Mouse (Mus musculus) neural tube, embryonic 12.5 days (tissue): Measurements from ENCODE around the gene Stac3. TPM values are rescaled to one million over a fixed set of nuclear protein-coding genes. Genes with fewer than 3 reads are reported as not detected.

Source experiments
- ATAC-seq: fragments of 200-750 bp; cut with Nextera tagmentation; 2 replicates; pipeline ENCODE4 v1.8.0; 2017; ENCODE audit warnings: low read depth, mild to moderate bottlenecking, moderate TSS enrichment, moderate library complexity; ENCODE audit not compliant: low FRiP score
- H3K27ac ChIP-seq: fragments of 300-500 bp; sonication (generic); 2 replicates; pipeline ENCODE4 v1.5.1; 2016
- H3K27me3 ChIP-seq: fragments of 300-500 bp; sonication (generic); replicated peaks from 2 replicates; pipeline ENCODE4 v1.6.1; 2016; ENCODE audit warnings: mild to moderate bottlenecking
- H3K36me3 ChIP-seq: fragments of 300-500 bp; sonication (generic); 2 replicates; pipeline ENCODE4 v1.6.1; 2016; ENCODE audit warnings: mild to moderate bottlenecking
- H3K4me1 ChIP-seq: fragments of 300-500 bp; sonication (generic); 2 replicates; pipeline ENCODE4 v1.6.1; 2016
- H3K4me2 ChIP-seq: fragments of 300-500 bp; sonication (generic); replicated peaks from 2 replicates; pipeline ENCODE4 v1.6.1; 2016; ENCODE audit warnings: mild to moderate bottlenecking
- H3K4me3 ChIP-seq: fragments of 300-500 bp; sonication (generic); 2 replicates; pipeline ENCODE4 v1.5.1; 2016
- H3K9ac ChIP-seq: fragments of 300-500 bp; sonication (generic); 2 replicates; pipeline ENCODE4 v1.6.1; 2016; ENCODE audit warnings: mild to moderate bottlenecking
- H3K9me3 ChIP-seq: fragments of 300-500 bp; sonication (generic); 2 replicates; pipeline ENCODE4 v1.6.1; 2016; ENCODE audit warnings: mild to moderate bottlenecking
- WGBS: fragments of 180-500 bp; shearing (Covaris S2); methylation state at CpG from one replicate; pipeline ENCODE4 v1.1.7; 2016; 5-methylcytosine and 5-hydroxymethylcytosine counted together
- polyA plus RNA-seq: library from polyadenylated mRNA; unstranded; fragments of >200 nt; fragmentation: Nextera tagmentation; extraction: Ambion mirVana; gene quantifications from 2 replicates; pipeline ENCODE4 v1.2.1, GENCODE M21; 2016

Stac3 gene
- polyA plus RNA-seq, 1 experiment from 2014 or later: 4.3 TPM

- Histone ChIP-seq H3K27ac (no peak overlapping the region), H3K9ac (no peak overlapping the region)
- no peak for ATAC-seq
These were observed 12.6 kb upstream of the Stac3 start for GRCm38 (mm10) chr10:127488856-127489255.

GRCm38 (mm10) chr10:127490160-127491127 lies 11.0 kb upstream of the Stac3 start:
- H3K27ac ChIP-seq: no peak overlapping the region; the same call in 1 of the 2 replicates

More at GRCm38 (mm10) chr10:127488856-127489255, 12.6 kb upstream of the Stac3 start:
- WGBS: 85% methylated on average over 7 of the region's 7 CpGs
- peaks cover 19% of the 10 kb centered on the region; the same call in 1 of the 2 replicates for H3K4me1 ChIP-seq
- no peaks in the 10 kb centered on the region for H3K27me3 ChIP-seq
- no peak overlapping the region for H3K4me3 ChIP-seq
- no peak overlapping the region for H3K4me2 ChIP-seq
- peaks cover 51% of the 10 kb centered on the region for H3K36me3 ChIP-seq
- no peaks in the 10 kb centered on the region for H3K9me3 ChIP-seq

GRCm38 (mm10) chr10:127491128-127491512 lies 10.4 kb upstream of the Stac3 start:
- H3K36me3 ChIP-seq: peaks cover 51% of the 10 kb centered on the region
- H3K9ac ChIP-seq: no peak overlapping the region
- H3K27ac ChIP-seq: no peak overlapping the region; the same call in none of the 2 replicates
- H3K27me3 ChIP-seq: no peaks in the 10 kb centered on the region
- H3K4me3 ChIP-seq: no peak overlapping the region
- H3K4me1 ChIP-seq: peaks cover 19% of the 10 kb centered on the region; the same call in 1 of the 2 replicates
- no peak overlapping the region for H3K4me2 ChIP-seq
- H3K9me3 ChIP-seq: no peaks in the 10 kb centered on the region
- WGBS: 73% methylated on average over 8 of the region's 8 CpGs
- ATAC-seq: 0 out of 2 replicates have a peak, but pooled peaks have one; percentile 33

More at GRCm38 (mm10) chr10:127490160-127491127, 11.0 kb upstream of the Stac3 start:
- peaks cover 49% of the 10 kb centered on the region for H3K36me3 ChIP-seq
- H3K9me3 ChIP-seq: no peaks in the 10 kb centered on the region
- H3K4me2 ChIP-seq: no peak overlapping the region
- WGBS: 64% methylated on average over 18 of the region's 18 CpGs
- no peak overlapping the region for H3K4me3 ChIP-seq
- no peak overlapping the region for H3K9ac ChIP-seq
- no peaks in the 10 kb centered on the region for H3K27me3 ChIP-seq
- peaks cover 19% of the 10 kb centered on the region; the same call in 1 of the 2 replicates for H3K4me1 ChIP-seq
- peak; percentile 53; the same call in 1 of the 2 replicates for ATAC-seq

- Histone ChIP-seq H3K27me3 (no peaks in the 10 kb centered on the region), H3K4me3 (no peak overlapping the region), H3K9ac (no peak overlapping the region), H3K27ac (no peak overlapping the region), H3K4me1 (peaks cover 19% of the 10 kb centered on the region; the same call in 1 of the 2 replicates), H3K9me3 (no peaks in the 10 kb centered on the region), H3K36me3 (peaks cover 56% of the 10 kb centered on the region), H3K4me2 (no peak overlapping the region)
- no peak for ATAC-seq
- WGBS: 95% methylated on average over 3 of the region's 3 CpGs
These were observed 9.4 kb upstream of the Stac3 start for GRCm38 (mm10) chr10:127492118-127492517.

- Histone ChIP-seq H3K9me3 (no peaks in the 10 kb centered on the region), H3K36me3 (peaks cover 74% of the 10 kb centered on the region), H3K4me3 (no peak overlapping the region), H3K27ac (no peak overlapping the region), H3K27me3 (no peaks in the 10 kb centered on the region), H3K4me2 (no peak overlapping the region), H3K4me1 (peaks cover 5% of the 10 kb centered on the region; the same call in 1 of the 2 replicates), H3K9ac (no peak overlapping the region)
- 97% methylated on average over 3 of the region's 3 CpGs for WGBS
- ATAC-seq: no peak
These were observed 5.3 kb upstream of the Stac3 start for GRCm38 (mm10) chr10:127496156-127496555.

- H3K4me1 ChIP-seq: no peaks in the 10 kb centered on the region
- H3K9ac ChIP-seq: no peak overlapping the region
- H3K9me3 ChIP-seq: no peaks in the 10 kb centered on the region
- WGBS: 76% methylated on average over 5 of the region's 5 CpGs
- H3K4me3 ChIP-seq: no peak overlapping the region
- peaks cover 55% of the 10 kb centered on the region for H3K36me3 ChIP-seq
- no peak overlapping the region for H3K27ac ChIP-seq
- H3K27me3 ChIP-seq: no peaks in the 10 kb centered on the region
- H3K4me2 ChIP-seq: no peak overlapping the region
- ATAC-seq: no peak
These were observed 2.0 kb upstream of the Stac3 start for GRCm38 (mm10) chr10:127499516-127499915.

GRCm38 (mm10) chr10:127500042-127500441 lies 1.4 kb upstream of the Stac3 start:
- no peak overlapping the region for H3K27ac ChIP-seq
- no peak for ATAC-seq
- no peaks in the 10 kb centered on the region for H3K27me3 ChIP-seq
- 86% methylated on average over 4 of the region's 4 CpGs for WGBS
- no peaks in the 10 kb centered on the region for H3K9me3 ChIP-seq
- H3K36me3 ChIP-seq: peaks cover 54% of the 10 kb centered on the region
- H3K4me1 ChIP-seq: no peaks in the 10 kb centered on the region
- no peak overlapping the region for H3K4me3 ChIP-seq
- no peak overlapping the region for H3K4me2 ChIP-seq
- no peak overlapping the region for H3K9ac ChIP-seq

- H3K27me3 ChIP-seq: peaks cover 31% of the 10 kb centered on the region
- peaks cover 58% of the 10 kb centered on the region for H3K4me1 ChIP-seq
- ATAC-seq: no peak
- peaks cover 7% of the 10 kb centered on the region; the same call in 1 of the 2 replicates for H3K36me3 ChIP-seq
- H3K9me3 ChIP-seq: no peaks in the 10 kb centered on the region
- H3K27ac ChIP-seq: no peak overlapping the region
- peak overlapping the region; percentile 76 for H3K4me2 ChIP-seq
- WGBS: 2% methylated on average over 15 of the region's 15 CpGs
- no peak overlapping the region for H3K4me3 ChIP-seq
- H3K9ac ChIP-seq: no peak overlapping the region
These were observed 6.8 kb downstream of the Stac3 start for GRCm38 (mm10) chr10:127508239-127508638.

- Histone ChIP-seq H3K27me3 (peaks cover 41% of the 10 kb centered on the region), H3K9me3 (no peaks in the 10 kb centered on the region), H3K9ac (peak overlapping the region; percentile 38; the same call in 1 of the 2 replicates), H3K4me1 (peaks cover 68% of the 10 kb centered on the region), H3K27ac (peak overlapping the region; percentile 89), H3K36me3 (peaks cover 4% of the 10 kb centered on the region; the same call in 1 of the 2 replicates), H3K4me3 (peak overlapping the region; percentile 36), H3K4me2 (peak overlapping the region; percentile 76)
- under 1% methylated on average over 35 of the region's 35 CpGs for WGBS
- peak; percentile 66 for ATAC-seq
These were observed 7.8 kb downstream of the Stac3 start for GRCm38 (mm10) chr10:127509051-127509836.

- H3K27me3 ChIP-seq: peaks cover 49% of the 10 kb centered on the region
- 0 out of 2 replicates have a peak, but pooled peaks have one; percentile 0 for ATAC-seq
- WGBS: 5% methylated on average over 17 of the region's 17 CpGs
These were observed 8.6 kb downstream of the Stac3 start for GRCm38 (mm10) chr10:127509837-127510701.

More at GRCm38 (mm10) chr10:127509837-127510701, 8.6 kb downstream of the Stac3 start:
- Histone ChIP-seq H3K4me2 (peak overlapping the region; percentile 76), H3K9ac (peak overlapping the region; percentile 38; the same call in 1 of the 2 replicates), H3K9me3 (no peaks in the 10 kb centered on the region), H3K4me1 (peaks cover 76% of the 10 kb centered on the region), H3K27ac (peak overlapping the region; percentile 89), H3K36me3 (no peaks in the 10 kb centered on the region), H3K4me3 (peak overlapping the region; percentile 36)
